Mouse (Mus musculus): ENCODE results near the gene Tcf7l1.

GRCm38 (mm10) chr6:72698559-72698958 is 90.5 kb downstream of the Tcf7l1 start:
- TF ChIP-seq GATA1 (IDR thresholded peaks at IDR 0.05; ENCODE audit: borderline replicate concordance, low read length) (no peak), FLI1 (IDR thresholded peaks at IDR 0.05; ENCODE audit: low read length) (no peak)
